Mouse (Mus musculus): ENCODE data around the gene Lpcat1. TPM values are rescaled to one million over a fixed set of nuclear protein-coding genes. Genes with fewer than 3 reads are reported as not detected.
A peak's percentile ranks its signal among the peaks of the same experiment; 100 is the strongest.

The Lpcat1 gene
- polyA plus RNA-seq (2012; rRNA removed) (49.5 and 61.0 TPM in 2 replicates), polyA plus RNA-seq (2014; fragmentation: Nextera tagmentation; extraction: Ambion mirVana) (63.7 and 72.5 TPM in 2 replicates)

GRCm38 (mm10) chr13:73467034-73467420, at the start of gene Lpcat1:
Gene Lpcat1, plus strand, starts transcription at chr13:73467197.
- no peaks in the 10 kb centered on the region for H3K27me3 ChIP-seq (ENCODE audit: control insufficient read depth, insufficient read depth, low read length)
- peak within 1 kb of the TSS; percentile 97 for H3K4me2 ChIP-seq (ENCODE audit: low read depth)
- DNase-seq (ENCODE audit: low read depth in 3 of 3, low spot score in 3 of 3) (peak; percentile 80), ATAC-seq (ENCODE audit: insufficient read depth) (peak; percentile 89)
- WGBS (ENCODE audit: insufficient replicate concordance) = under 1% methylated on average over 35 of the region's 35 CpGs
- no peak for TF ChIP-seq EP300 (IDR thresholded peaks at IDR 0.05; ENCODE audit: low read depth)
- TF ChIP-seq CTCF (IDR thresholded peaks at IDR 0.05; ENCODE audit: low read depth) = no peak
- H3K4me1 ChIP-seq (replicated peaks; ENCODE audit: control insufficient read depth in 2 of 2, insufficient read depth in 2 of 2, low read length in 1 of 2) = peaks cover 29 to 41% of the 10 kb centered on the region in 2 experiments
- H3K27ac ChIP-seq = peak within 1 kb of the TSS; percentile 100
- H3K36me3 ChIP-seq (replicated peaks; ENCODE audit: control insufficient read depth, insufficient read depth, low read depth) = peaks cover 32% of the 10 kb centered on the region
- peak within 1 kb of the TSS; percentile 79 to 96 for H3K4me3 ChIP-seq (ENCODE audit: insufficient read depth in 1 of 2, low read depth in 2 of 2, low read length in 2 of 2)
- H3K9ac ChIP-seq (replicated peaks) = peak within 1 kb of the TSS; percentile 98
- no peaks in the 10 kb centered on the region for H3K9me3 ChIP-seq (ENCODE audit: control insufficient read depth, low read length)

- Histone ChIP-seq H3K9me3 (ENCODE audit: control insufficient read depth, low read length) (no peaks in the 10 kb centered on the region), H3K27ac (no peak overlapping the region), H3K4me2 (ENCODE audit: low read depth) (no peak overlapping the region), H3K4me3 (ENCODE audit: insufficient read depth in 1 of 2, low read depth in 2 of 2, low read length in 2 of 2) (no peak overlapping the region), H3K36me3 (replicated peaks; ENCODE audit: control insufficient read depth, insufficient read depth, low read depth) (no peaks in the 10 kb centered on the region), H3K27me3 (ENCODE audit: control insufficient read depth, insufficient read depth, low read length) (peaks cover 5% of the 10 kb centered on the region; the same call in 1 of the 2 replicates), H3K4me1 (replicated peaks; ENCODE audit: control insufficient read depth in 2 of 2, insufficient read depth in 2 of 2, low read length in 1 of 2) (no peaks in the 10 kb centered on the region), H3K9ac (replicated peaks) (no peak overlapping the region)
- ATAC-seq (ENCODE audit: insufficient read depth) = no peak
- DNase-seq (ENCODE audit: low read depth in 3 of 3, low spot score in 3 of 3) = no peak
- TF ChIP-seq CTCF (IDR thresholded peaks at IDR 0.05; ENCODE audit: low read depth) (peak; percentile 62), EP300 (IDR thresholded peaks at IDR 0.05; ENCODE audit: low read depth) (no peak)
- WGBS (ENCODE audit: insufficient replicate concordance) = 30% methylated on average over 15 of the region's 15 CpGs
Observed at GRCm38 (mm10) chr13:73417478-73418220, 49.3 kb upstream of the Lpcat1 start.

GRCm38 (mm10) chr13:73418297-73418696, 48.7 kb upstream of the Lpcat1 start:
- WGBS (ENCODE audit: insufficient replicate concordance) = 67% methylated on average over 12 of the region's 12 CpGs
- ATAC-seq (ENCODE audit: insufficient read depth) = no peak
- H3K4me1 ChIP-seq (replicated peaks; ENCODE audit: control insufficient read depth in 2 of 2, insufficient read depth in 2 of 2, low read length in 1 of 2) = no peaks in the 10 kb centered on the region
- no peak overlapping the region for H3K27ac ChIP-seq
- H3K4me2 ChIP-seq (ENCODE audit: low read depth) = no peak overlapping the region
- H3K9me3 ChIP-seq (ENCODE audit: control insufficient read depth, low read length) = no peaks in the 10 kb centered on the region
- H3K27me3 ChIP-seq (ENCODE audit: control insufficient read depth, insufficient read depth, low read length) = peaks cover 5% of the 10 kb centered on the region; the same call in 1 of the 2 replicates
- H3K9ac ChIP-seq (replicated peaks) = no peak overlapping the region
- DNase-seq (ENCODE audit: low read depth in 3 of 3, low spot score in 3 of 3) = no peak
- H3K36me3 ChIP-seq (replicated peaks; ENCODE audit: control insufficient read depth, insufficient read depth, low read depth) = no peaks in the 10 kb centered on the region
- TF ChIP-seq CTCF (IDR thresholded peaks at IDR 0.05; ENCODE audit: low read depth) = no peak
- no peak for TF ChIP-seq EP300 (IDR thresholded peaks at IDR 0.05; ENCODE audit: low read depth)
- H3K4me3 ChIP-seq (ENCODE audit: insufficient read depth in 1 of 2, low read depth in 2 of 2, low read length in 2 of 2) = no peak overlapping the region

- Histone ChIP-seq H3K9me3 (ENCODE audit: control insufficient read depth, low read length) (no peaks in the 10 kb centered on the region), H3K9ac (replicated peaks) (no peak overlapping the region), H3K4me3 (ENCODE audit: insufficient read depth in 1 of 2, low read depth in 2 of 2, low read length in 2 of 2) (no peak overlapping the region), H3K27me3 (ENCODE audit: control insufficient read depth, insufficient read depth, low read length) (peaks cover 5% of the 10 kb centered on the region; the same call in 1 of the 2 replicates), H3K4me2 (ENCODE audit: low read depth) (no peak overlapping the region), H3K4me1 (replicated peaks; ENCODE audit: control insufficient read depth in 2 of 2, insufficient read depth in 2 of 2, low read length in 1 of 2) (no peaks in the 10 kb centered on the region), H3K36me3 (replicated peaks; ENCODE audit: control insufficient read depth, insufficient read depth, low read depth) (no peaks in the 10 kb centered on the region), H3K27ac (no peak overlapping the region)
- no peak for TF ChIP-seq EP300 (IDR thresholded peaks at IDR 0.05; ENCODE audit: low read depth)
- no peak for ATAC-seq (ENCODE audit: insufficient read depth)
- no peak for DNase-seq (ENCODE audit: low read depth in 3 of 3, low spot score in 3 of 3)
- 55% methylated on average over 5 of the region's 5 CpGs for WGBS (ENCODE audit: insufficient replicate concordance)
Observed at GRCm38 (mm10) chr13:73419244-73419643, 47.8 kb upstream of the Lpcat1 start.

- WGBS (ENCODE audit: insufficient replicate concordance) = 42% methylated on average over 4 of the region's 4 CpGs
- TF ChIP-seq EP300 (IDR thresholded peaks at IDR 0.05; ENCODE audit: low read depth) (no peak), CTCF (IDR thresholded peaks at IDR 0.05; ENCODE audit: low read depth) (no peak)
Observed at GRCm38 (mm10) chr13:73423043-73423442, 44.0 kb upstream of the Lpcat1 start.

More at GRCm38 (mm10) chr13:73423043-73423442, 44.0 kb upstream of the Lpcat1 start:
- no peaks in the 10 kb centered on the region for H3K36me3 ChIP-seq (replicated peaks; ENCODE audit: control insufficient read depth, insufficient read depth, low read depth)
- no peak overlapping the region for H3K9ac ChIP-seq (replicated peaks)
- no peaks in the 10 kb centered on the region for H3K9me3 ChIP-seq (ENCODE audit: control insufficient read depth, low read length)
- DNase-seq (ENCODE audit: low read depth in 3 of 3, low spot score in 3 of 3) (no peak), ATAC-seq (ENCODE audit: insufficient read depth) (no peak)
- no peak overlapping the region for H3K27ac ChIP-seq
- H3K4me3 ChIP-seq (ENCODE audit: insufficient read depth in 1 of 2, low read depth in 2 of 2, low read length in 2 of 2) = no peak overlapping the region
- peaks cover 0 to 5% of the 10 kb centered on the region in 2 experiments; a peak in 2 of 4 replicates for H3K4me1 ChIP-seq (replicated peaks; ENCODE audit: control insufficient read depth in 2 of 2, insufficient read depth in 2 of 2, low read length in 1 of 2)
- peaks cover 5% of the 10 kb centered on the region; the same call in 1 of the 2 replicates for H3K27me3 ChIP-seq (ENCODE audit: control insufficient read depth, insufficient read depth, low read length)
- no peak overlapping the region for H3K4me2 ChIP-seq (ENCODE audit: low read depth)
